Mouse (Mus musculus) G1E-ER4 (cell line): ENCODE measurements at regions not wholly inside any gene's neighbourhood (a gene's known extent, or its start where the extent isn't known, plus 50 kb on each side); places are given as distances from the start of the nearest gene placed in this dataset.

ENCODE experiments used
- GATA1 ChIP-seq: IDR thresholded peaks from one replicate; pipeline ENCODE4 v1.8.0; 2012; ENCODE audit warnings: low read length, inconsistent platforms

GRCm38 (mm10) chr1:144085530-144086520 lies 81.9 kb upstream of the Rgs2 start:
- no peak for TF ChIP-seq GATA1

- TF ChIP-seq GATA1, result no peak
These were observed 75.0 kb upstream of the Rgs2 start for GRCm38 (mm10) chr1:144078972-144079371.

DNA sequence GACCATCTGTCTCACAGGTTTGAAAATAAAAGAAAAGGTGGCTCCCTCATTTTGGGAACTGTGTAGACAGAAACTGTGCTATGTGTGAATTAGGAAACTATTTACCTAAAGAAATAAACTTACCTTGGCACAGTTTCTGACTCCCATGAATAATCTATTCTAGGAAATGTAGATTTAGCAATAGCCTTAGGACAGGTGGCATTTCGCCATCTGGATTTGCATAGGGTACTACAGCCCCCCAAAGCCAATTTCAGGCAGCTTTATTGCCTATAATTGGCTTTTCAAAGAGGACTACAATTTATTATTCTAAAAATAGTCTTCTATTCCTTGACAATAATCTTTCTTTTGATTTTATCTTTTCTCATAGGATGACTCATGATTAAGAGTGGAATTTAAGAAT lies 74.5 kb upstream of the Rgs2 start:
- TF ChIP-seq GATA1, result no peak

GRCm38 (mm10) chr1:144075991-144076390 lies 72.0 kb upstream of the Rgs2 start:
- TF ChIP-seq GATA1, result peak; percentile 77

GRCm38 (mm10) chr1:144061283-144061682 lies 57.3 kb upstream of the Rgs2 start:
- TF ChIP-seq GATA1, result no peak

- TF ChIP-seq GATA1, result no peak
These were observed 51.7 kb upstream of the Rgs2 start for GRCm38 (mm10) chr1:144055476-144056213.
